Mouse (Mus musculus) brain, embryonic 14.5 days (tissue): ENCODE data around the gene Apba2.

Experiments
- CTCF ChIP-seq: fragments of 200-500 bp; IDR thresholded peaks from 2 replicates; pipeline ENCODE4 v1.5.1; 2012; ENCODE audit warnings: inconsistent platforms, mild to moderate bottlenecking, moderate library complexity, borderline replicate concordance; ENCODE audit not compliant: insufficient read depth, insufficient read length; ENCODE audit errors: extremely low read depth
- POLR2A ChIP-seq: fragments of 200-500 bp; IDR thresholded peaks from 2 replicates; pipeline ENCODE4 v1.6.1; 2012; ENCODE audit warnings: mild to moderate bottlenecking, inconsistent platforms, borderline replicate concordance; ENCODE audit not compliant: poor library complexity, insufficient read depth, insufficient read length, severe bottlenecking; ENCODE audit errors: extremely low read depth

DNA sequence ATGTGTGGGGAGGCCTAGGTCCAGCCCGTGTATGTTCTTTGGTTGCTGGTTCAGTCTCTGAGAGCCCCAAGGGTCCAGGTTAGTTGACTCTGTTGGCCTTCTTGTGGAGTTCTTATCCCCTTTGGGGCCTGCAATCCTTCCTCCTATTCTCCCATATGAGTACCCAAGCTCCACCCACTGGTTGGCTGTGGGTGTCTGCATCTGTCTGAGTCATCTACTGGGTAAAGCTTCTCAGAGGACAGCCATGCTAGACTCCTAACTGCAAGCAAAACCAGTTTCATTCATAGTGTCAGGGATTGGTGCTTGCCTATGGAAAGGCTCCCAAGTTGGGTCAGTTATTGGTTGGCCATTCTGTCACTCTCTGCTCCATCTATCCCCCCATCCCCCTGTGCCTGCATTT lies 29.8 kb downstream of the Apba2 start:
- TF ChIP-seq CTCF (no peak), POLR2A (no peak)
